Mouse (Mus musculus) heart, postnatal 0 days (tissue): ENCODE data around the gene Zhx3. TPM values are rescaled to one million over a fixed set of nuclear protein-coding genes. Genes with fewer than 3 reads are reported as not detected.

ENCODE experiments used
- ATAC-seq: fragments of 200-750 bp; cut with Nextera tagmentation; 2 replicates; pipeline ENCODE4 v1.8.0; 2017; ENCODE audit warnings: low read depth, moderate number of reproducible peaks, moderate library complexity; ENCODE audit not compliant: insufficient read depth
- DNase-seq: peaks from one replicate; pipeline ENCODE4 v3.0.0-alpha.2; 2016; ENCODE audit warnings: low spot score
- H3K27ac ChIP-seq: fragments of 300-500 bp; sonication (generic); 2 replicates; pipeline ENCODE4 v1.5.1; 2014; ENCODE audit warnings: low read depth, mild to moderate bottlenecking
- H3K27me3 ChIP-seq: fragments of 300-500 bp; sonication (generic); 2 replicates; pipeline ENCODE4 v1.6.1; 2014; ENCODE audit warnings: low read length, mixed read lengths; ENCODE audit not compliant: control insufficient read depth, insufficient read depth
- H3K36me3 ChIP-seq: fragments of 300-500 bp; sonication (generic); replicated peaks from 2 replicates; pipeline ENCODE4 v1.6.1; 2014; ENCODE audit warnings: low read length, mixed read lengths; ENCODE audit not compliant: control insufficient read depth, insufficient read depth
- H3K4me1 ChIP-seq: fragments of 300-500 bp; sonication (generic); 2 replicates; pipeline ENCODE4 v1.6.1; 2014; ENCODE audit warnings: antibody characterized with exemption; ENCODE audit not compliant: control insufficient read depth, insufficient read depth
- H3K4me2 ChIP-seq: fragments of 300-500 bp; sonication (generic); 2 replicates; pipeline ENCODE4 v1.6.1; 2014; ENCODE audit warnings: low read depth, mild to moderate bottlenecking, low read length, moderate library complexity
- H3K4me3 ChIP-seq: fragments of 300-500 bp; sonication (generic); 2 replicates; pipeline ENCODE4 v1.5.1; 2014; ENCODE audit warnings: low read depth, low read length
- H3K9ac ChIP-seq: fragments of 300-500 bp; sonication (generic); replicated peaks from 2 replicates; pipeline ENCODE4 v1.6.1; 2014; ENCODE audit warnings: low read depth, low read length, mixed read lengths
- H3K9me3 ChIP-seq: fragments of 300-500 bp; sonication (generic); replicated peaks from 2 replicates; pipeline ENCODE4 v1.6.1; 2016; ENCODE audit warnings: low read length; ENCODE audit not compliant: control insufficient read depth
- CTCF ChIP-seq: IDR thresholded peaks from 2 replicates; pipeline ENCODE4 v1.5.1; 2016; ENCODE audit warnings: antibody characterized with exemption, control low read depth, low read depth
- EP300 ChIP-seq: IDR thresholded peaks from 2 replicates; pipeline ENCODE4 v1.6.1; 2016; ENCODE audit warnings: antibody characterized with exemption, low read depth
- WGBS: fragments of 180-500 bp; shearing (Covaris S2); extraction: QIAGEN DNeasy Blood & Tissue Kit; methylation state at CpG from one replicate; pipeline ENCODE4 v1.1.7; 2014; 5-methylcytosine and 5-hydroxymethylcytosine counted together
- polyA plus RNA-seq: library from polyadenylated mRNA; unstranded; fragments of >200 nt; fragmentation: Nextera tagmentation; extraction: Ambion mirVana; gene quantifications from 2 replicates; pipeline ENCODE4 v1.2.1, GENCODE M21; 2015
- total RNA-seq: library from RNA; depleted of rRNA; stranded (reverse); fragments of >200 nt; gene quantifications from 2 replicates; pipeline ENCODE4 v1.2.3, GENCODE M21; 2014; ENCODE audit warnings: low replicate concordance

The Zhx3 gene
- total and polyA plus RNA-seq, 2 experiments from 2014 or later: 4.7 to 18.3 TPM

GRCm38 (mm10) chr2:160760433-160761184 lies 112.2 kb downstream of the Zhx3 start:
- TF ChIP-seq EP300 (no peak), CTCF (peak; percentile 65)
- ATAC-seq (no peak), DNase-seq (no peak)
- Histone ChIP-seq H3K4me3 (no peak overlapping the region), H3K27me3 (no peaks in the 10 kb centered on the region), H3K4me1 (peaks cover 3% of the 10 kb centered on the region; the same call in 1 of the 2 replicates), H3K4me2 (no peak overlapping the region), H3K9me3 (no peaks in the 10 kb centered on the region), H3K27ac (no peak overlapping the region), H3K36me3 (peaks cover 88% of the 10 kb centered on the region), H3K9ac (no peak overlapping the region)
- WGBS: 79% methylated on average over 9 of the region's 9 CpGs

GRCm38 (mm10) chr2:160756583-160757203 lies 116.1 kb downstream of the Zhx3 start:
- DNase-seq: no peak
- no peak overlapping the region for H3K4me2 ChIP-seq
- no peak for ATAC-seq
- no peak overlapping the region for H3K4me3 ChIP-seq
- H3K9ac ChIP-seq: no peak overlapping the region
- TF ChIP-seq EP300 (no peak), CTCF (no peak)
- WGBS: 81% methylated on average over 6 of the region's 6 CpGs
- no peaks in the 10 kb centered on the region for H3K27me3 ChIP-seq
- no peaks in the 10 kb centered on the region for H3K9me3 ChIP-seq
- H3K36me3 ChIP-seq: peaks cover 100% of the 10 kb centered on the region
- H3K4me1 ChIP-seq: no peaks in the 10 kb centered on the region
- H3K27ac ChIP-seq: no peak overlapping the region

GRCm38 (mm10) chr2:160747075-160747474 lies 125.7 kb downstream of the Zhx3 start:
- Histone ChIP-seq H3K4me3 (no peak overlapping the region), H3K9me3 (no peaks in the 10 kb centered on the region), H3K4me1 (peaks cover 30% of the 10 kb centered on the region), H3K36me3 (peaks cover 46% of the 10 kb centered on the region), H3K27ac (no peak overlapping the region), H3K9ac (no peak overlapping the region), H3K4me2 (no peak overlapping the region), H3K27me3 (no peaks in the 10 kb centered on the region)
- WGBS: 73% methylated on average over 10 of the region's 10 CpGs
- ATAC-seq (no peak), DNase-seq (no peak)
- no peak for TF ChIP-seq EP300
- TF ChIP-seq CTCF: no peak

GRCm38 (mm10) chr2:160746637-160747036 lies 126.2 kb downstream of the Zhx3 start:
- Histone ChIP-seq H3K4me1 (peaks cover 31% of the 10 kb centered on the region), H3K36me3 (peaks cover 41% of the 10 kb centered on the region), H3K9ac (no peak overlapping the region), H3K4me3 (no peak overlapping the region), H3K27me3 (no peaks in the 10 kb centered on the region), H3K9me3 (no peaks in the 10 kb centered on the region), H3K27ac (peak overlapping the region; percentile 28; the same call in 1 of the 2 replicates), H3K4me2 (no peak overlapping the region)
- DNase-seq: no peak
- ATAC-seq: no peak
- WGBS: 96% methylated on average over 5 of the region's 5 CpGs
- TF ChIP-seq CTCF (no peak), EP300 (no peak)

- ATAC-seq (no peak), DNase-seq (no peak)
- peak overlapping the region; percentile 28 for H3K27ac ChIP-seq
- H3K9ac ChIP-seq: no peak overlapping the region
- no peaks in the 10 kb centered on the region for H3K9me3 ChIP-seq
- no peak overlapping the region for H3K4me2 ChIP-seq
- H3K4me1 ChIP-seq: peaks cover 42% of the 10 kb centered on the region
- TF ChIP-seq EP300 (no peak), CTCF (no peak)
- 70% methylated on average over 1 of the region's 1 CpGs for WGBS
- H3K4me3 ChIP-seq: no peak overlapping the region
- no peaks in the 10 kb centered on the region for H3K27me3 ChIP-seq
- peaks cover 30% of the 10 kb centered on the region for H3K36me3 ChIP-seq
These were observed 127.3 kb downstream of the Zhx3 start for GRCm38 (mm10) chr2:160745497-160745896.
